Mouse (Mus musculus) right cerebral cortex, postnatal 14 days (tissue): ENCODE results near the gene Pde7b.

ENCODE experiments used
- DNase-seq: peaks from one replicate; pipeline ENCODE4 v3.0.0; 2022

The Pde7b gene

GRCm38 (mm10) chr10:20724906-20725305 is at the start of gene Pde7b:
Gene Pde7b (minus strand): TSS chr10:20725078.
- peak; percentile 79 for DNase-seq

GRCm38 (mm10) chr10:20772056-20772455 is 47.2 kb upstream of the Pde7b start:
- no peak for DNase-seq

- DNase-seq = no peak
Observed at GRCm38 (mm10) chr10:20770418-20770888, 45.6 kb upstream of the Pde7b start.

DNA sequence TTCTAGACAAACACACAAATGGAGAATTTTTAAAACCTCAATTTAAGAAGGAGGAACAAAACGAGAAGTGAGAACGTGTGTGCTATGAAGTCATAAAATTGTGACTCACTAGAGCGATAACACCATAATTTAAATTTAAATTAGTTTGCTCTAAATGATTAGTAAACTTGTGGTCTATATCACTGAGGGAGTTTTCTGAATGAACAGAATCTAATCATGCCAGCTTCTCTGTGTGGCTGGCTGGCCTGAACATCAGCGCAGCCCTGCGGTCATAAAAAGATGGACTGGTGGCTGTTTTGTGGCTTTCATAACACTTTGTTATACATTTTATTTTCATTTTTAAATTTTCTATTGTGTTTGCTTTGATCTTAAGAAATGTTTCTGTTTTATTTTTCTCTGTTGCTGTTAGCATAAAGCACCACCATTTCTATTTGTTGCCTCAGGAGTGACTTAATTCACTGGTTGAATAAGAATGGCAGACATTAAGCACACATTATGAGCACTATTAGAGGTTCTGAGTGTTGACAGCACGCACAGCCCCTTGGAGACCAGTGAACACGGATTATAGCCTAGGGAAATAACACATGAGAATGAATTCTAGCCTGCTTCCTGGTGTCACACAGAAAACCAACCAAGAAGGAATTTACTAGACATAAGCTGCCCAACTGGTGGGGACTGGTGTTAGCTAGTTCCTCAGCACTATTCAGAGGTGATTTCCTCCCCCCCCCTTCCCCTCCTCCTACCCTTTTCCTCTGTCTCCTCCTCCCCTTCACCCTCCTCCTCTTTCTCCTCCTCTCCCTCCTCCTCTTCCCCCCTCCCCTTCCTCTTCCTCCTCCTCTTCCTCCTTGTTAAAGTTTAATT is 44.9 kb upstream of the Pde7b start:
- no peak for DNase-seq

DNA sequence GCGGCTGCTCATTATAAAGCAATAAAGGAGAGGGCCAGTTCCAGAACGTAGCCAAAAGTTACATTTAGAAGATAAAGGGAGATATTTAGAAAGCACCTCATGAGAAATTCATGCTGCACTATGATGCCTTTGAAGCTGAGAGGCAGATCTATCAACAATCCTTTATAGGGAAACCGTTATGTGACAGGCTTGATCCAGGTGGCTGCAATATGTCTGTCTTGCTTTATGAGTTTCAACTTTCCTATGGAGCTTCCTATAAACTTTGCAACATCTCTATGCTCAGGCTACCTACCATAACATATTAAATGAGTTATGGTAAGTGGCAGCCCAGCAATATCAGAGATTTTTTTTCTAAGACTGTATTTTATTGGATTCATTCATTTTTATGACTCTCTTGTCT is 39.5 kb upstream of the Pde7b start:
- DNase-seq = no peak

GRCm38 (mm10) chr10:20758939-20759338 is 34.1 kb upstream of the Pde7b start:
- no peak for DNase-seq

GRCm38 (mm10) chr10:20758259-20758658 is 33.4 kb upstream of the Pde7b start:
- DNase-seq = no peak

- no peak for DNase-seq
Observed at GRCm38 (mm10) chr10:20756219-20756618, 31.3 kb upstream of the Pde7b start.

- DNase-seq = no peak
Observed at GRCm38 (mm10) chr10:20752883-20753282, 28.0 kb upstream of the Pde7b start.

DNA sequence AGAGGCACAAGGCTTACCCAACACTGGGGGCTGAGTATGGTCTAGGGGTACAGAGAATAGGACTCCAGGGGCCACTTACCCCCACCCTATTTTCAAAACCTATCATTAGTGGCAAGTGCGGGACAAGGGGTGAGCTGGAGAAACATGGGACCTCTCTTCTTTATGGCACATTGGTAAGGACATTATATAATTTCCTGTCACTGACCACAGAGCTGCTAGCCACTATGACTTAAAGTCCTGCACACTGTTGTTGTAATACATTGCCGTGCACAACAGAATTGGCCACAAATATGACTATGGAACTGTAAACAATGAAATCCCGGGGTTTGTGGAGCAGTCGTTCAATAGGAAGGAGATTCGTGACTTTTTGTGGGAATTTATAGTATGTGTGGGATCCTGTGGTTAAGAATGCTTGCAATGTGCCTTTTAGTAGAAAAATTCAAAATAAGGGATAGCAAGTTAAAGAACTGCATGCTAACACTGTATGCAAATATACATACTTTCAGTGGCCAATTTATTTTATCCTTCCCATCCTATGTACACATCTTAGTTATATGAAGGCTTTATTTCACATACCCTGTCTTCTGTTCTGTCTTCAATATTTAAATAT is 25.9 kb upstream of the Pde7b start:
- no peak for DNase-seq

GRCm38 (mm10) chr10:20748938-20749337 is 24.1 kb upstream of the Pde7b start:
- no peak for DNase-seq

- DNase-seq = no peak
Observed at GRCm38 (mm10) chr10:20747229-20747628, 22.4 kb upstream of the Pde7b start.

DNA sequence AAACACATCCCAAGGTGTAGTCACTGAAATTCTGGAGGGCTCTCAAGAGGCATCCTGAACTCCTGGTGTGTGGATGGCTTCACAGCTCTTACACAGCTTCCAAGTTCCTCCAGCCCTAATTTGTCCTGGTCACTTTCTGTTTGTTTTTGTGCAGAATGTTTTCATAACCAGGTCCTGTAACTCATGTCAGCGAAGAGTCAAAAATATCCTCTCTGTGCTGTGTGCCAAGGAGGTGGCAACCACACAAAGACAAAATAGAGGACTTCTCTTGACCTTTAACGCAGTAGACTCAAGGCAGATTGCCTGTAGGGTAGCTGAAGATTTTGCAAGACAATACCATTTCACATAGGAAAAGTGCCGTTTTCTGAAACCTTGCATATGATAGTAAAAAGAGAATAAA is 14.9 kb upstream of the Pde7b start:
- no peak for DNase-seq

DNA sequence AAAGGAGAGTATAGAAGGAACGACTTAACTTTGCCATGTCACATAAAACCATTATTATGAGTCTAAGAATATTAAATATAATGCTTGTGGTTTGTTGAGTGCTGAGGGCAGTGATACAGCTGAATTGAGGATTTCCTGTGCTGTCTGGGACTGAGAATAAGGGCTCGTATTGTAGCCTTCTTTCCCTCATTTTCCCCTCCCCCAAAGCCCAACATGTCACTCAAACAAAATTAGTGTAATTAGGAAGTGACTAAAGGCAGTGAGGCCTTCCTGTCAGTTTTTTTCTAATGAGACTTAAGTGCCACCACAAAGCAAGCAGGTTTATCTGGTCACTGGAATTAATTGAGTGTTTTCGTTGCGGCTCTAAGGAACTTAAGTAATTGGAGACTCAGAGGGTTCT is 12.3 kb upstream of the Pde7b start:
- no peak for DNase-seq

- no peak for DNase-seq
Observed at GRCm38 (mm10) chr10:20735775-20736449, 11.0 kb upstream of the Pde7b start.

DNA sequence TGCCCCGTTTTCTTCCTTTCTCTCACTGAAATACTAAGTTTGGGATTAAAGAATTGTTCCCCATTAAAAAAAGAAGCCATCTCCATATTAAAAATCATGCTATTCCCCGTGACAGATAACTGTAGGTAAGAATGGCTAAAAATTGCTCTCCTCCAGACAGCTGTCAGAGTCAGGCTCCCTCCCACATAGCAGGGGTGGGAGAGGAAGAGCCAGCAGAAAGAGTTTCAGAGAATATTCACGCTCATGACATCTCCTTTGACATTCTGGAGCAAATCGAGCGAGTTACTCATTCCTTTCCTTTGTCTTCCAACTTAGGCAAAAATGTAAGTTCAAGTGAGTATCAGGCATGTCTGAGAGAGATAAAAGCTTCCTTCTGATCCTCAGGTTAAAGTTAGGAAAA is 8.7 kb upstream of the Pde7b start:
- no peak for DNase-seq

DNA sequence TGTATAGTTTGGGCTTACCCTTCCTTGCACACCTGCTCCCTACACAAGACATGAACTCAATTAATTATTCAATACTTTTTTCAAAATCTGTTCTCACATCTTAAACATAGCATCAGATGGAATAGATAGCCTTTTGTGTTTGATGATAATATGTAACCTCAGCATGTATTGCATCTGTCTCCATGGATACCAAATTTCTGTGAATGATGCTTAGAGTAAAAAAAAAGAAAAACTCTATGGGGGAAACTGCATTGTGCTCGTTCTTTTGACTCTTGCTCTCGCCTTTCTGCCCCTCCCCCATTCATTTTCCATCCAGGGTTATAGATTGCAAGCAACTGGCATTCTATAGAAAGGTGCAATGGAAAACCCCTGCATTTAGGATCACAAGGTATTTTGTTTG is 7.3 kb upstream of the Pde7b start:
- no peak for DNase-seq

DNA sequence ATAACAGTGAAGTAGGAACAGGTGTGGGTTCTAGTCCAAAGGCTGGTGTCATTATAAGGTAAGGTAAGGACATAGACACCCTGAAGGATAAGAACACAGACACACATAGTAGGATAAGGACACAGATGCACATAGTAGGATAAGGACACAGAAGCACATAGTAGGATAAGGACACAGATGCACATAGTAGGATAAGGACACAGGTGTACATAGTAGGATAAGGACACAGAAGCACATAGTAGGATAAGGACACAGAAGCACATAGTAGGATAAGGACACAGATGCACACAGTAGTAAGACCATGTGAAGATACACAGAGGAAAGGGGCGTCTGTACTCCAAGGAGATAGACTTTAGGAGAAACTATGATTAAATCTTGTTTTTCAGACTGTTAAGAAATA is 5.2 kb upstream of the Pde7b start:
- DNase-seq = no peak

DNA sequence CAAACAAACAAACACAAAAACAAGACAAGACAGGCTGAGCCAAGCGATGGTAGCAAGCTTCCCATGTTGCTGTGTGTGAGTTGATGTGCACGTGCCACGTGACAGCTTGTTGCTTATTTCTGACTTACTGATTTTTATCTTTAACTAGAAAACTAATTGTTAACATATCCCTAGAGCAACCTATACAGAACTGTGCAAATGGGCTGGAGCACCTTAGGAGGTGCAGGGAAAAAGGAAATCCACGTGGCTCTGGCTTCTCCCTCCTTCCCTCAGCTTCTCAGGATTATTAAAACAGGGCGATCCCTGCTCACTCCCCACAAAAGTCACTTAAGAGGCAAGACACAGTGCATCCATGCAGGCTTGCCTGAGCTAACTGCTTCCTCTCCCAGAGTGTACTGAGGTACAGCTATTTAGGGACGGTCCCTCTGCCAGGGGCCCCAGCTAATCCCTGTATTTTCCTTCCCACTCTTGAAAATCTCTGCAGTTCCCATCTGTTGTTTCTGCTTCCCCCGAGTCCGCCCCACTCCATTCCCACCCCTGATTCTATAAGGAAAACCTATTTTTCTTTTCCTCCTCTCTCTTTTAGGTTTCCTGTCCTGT is 606 bp upstream of the Pde7b start:
- DNase-seq = no peak

- DNase-seq = no peak
Observed at GRCm38 (mm10) chr10:20724451-20724850, 427 bp downstream of the Pde7b start.

DNA sequence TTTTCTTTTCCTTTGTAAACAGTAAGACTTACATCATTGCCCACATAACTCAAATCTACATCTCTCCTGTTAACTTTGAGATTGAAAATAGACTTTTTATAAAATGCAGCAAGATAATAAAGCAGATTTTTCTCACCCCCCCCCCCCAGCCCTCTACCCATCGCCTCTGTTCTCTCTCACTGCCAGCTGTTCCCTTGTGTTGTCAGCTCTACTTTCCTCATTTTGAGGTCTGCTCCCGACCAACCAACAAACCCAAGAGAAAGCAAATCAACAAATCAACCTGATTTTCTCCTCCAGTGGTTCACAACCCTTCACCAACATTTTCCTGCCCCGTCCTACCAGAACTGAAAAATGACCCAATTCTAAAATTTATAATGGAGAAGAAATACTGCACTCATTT is 916 bp downstream of the Pde7b start:
- DNase-seq = no peak

GRCm38 (mm10) chr10:20723521-20723915 is 1.4 kb downstream of the Pde7b start:
- DNase-seq = no peak
